Mouse (Mus musculus) MEL (cell line): ENCODE data around the gene B4galnt3. TPM values are rescaled to one million over a fixed set of nuclear protein-coding genes. Genes with fewer than 3 reads are reported as not detected.

Experiments
- DNase-seq: peaks from one replicate; pipeline ENCODE4 v3.0.0; 2011; ENCODE audit warnings: low read depth, low spot score
- H3K27ac ChIP-seq: 2 replicates; pipeline ENCODE4 v1.5.1; 2012; ENCODE audit warnings: low read depth, mild to moderate bottlenecking, control low read depth, low read length, moderate library complexity; ENCODE audit not compliant: control insufficient read depth
- H3K27me3 ChIP-seq, 2 experiments: fragments of 150-350 bp in 1 of 2; sonication (generic) in 1 of 2; 2 replicates each; pipeline ENCODE4 v1.6.1; 2012; ENCODE audit warnings: low read length in 2 of 2, mild to moderate bottlenecking in 2 of 2, improper control_type of control experiment in 1 of 2, moderate library complexity in 1 of 2; ENCODE audit not compliant: insufficient read depth in 2 of 2, control insufficient read depth in 1 of 2
- H3K36me3 ChIP-seq, 2 experiments: 2 replicates each; pipeline ENCODE4 v1.6.1; 2012 to 2014; ENCODE audit warnings: low read length in 2 of 2, improper control_type of control experiment in 1 of 2, inconsistent platforms in 1 of 2, mild to moderate bottlenecking in 1 of 2; ENCODE audit not compliant: insufficient read depth in 2 of 2, control insufficient read depth in 1 of 2
- H3K4me1 ChIP-seq, 2 experiments: fragments of 150-350 bp in 1 of 2; sonication (generic) in 1 of 2; 2 replicates each; pipeline ENCODE4 v1.6.1; 2012; ENCODE audit warnings: low read length in 2 of 2, improper control_type of control experiment in 1 of 2, mild to moderate bottlenecking in 1 of 2; ENCODE audit not compliant: insufficient read depth in 2 of 2, control insufficient read depth in 1 of 2
- H3K4me3 ChIP-seq, 2 experiments: fragments of 150-350 bp in 1 of 2; sonication (generic) in 1 of 2; 2 replicates each; pipeline ENCODE4 v1.5.1; 2012; ENCODE audit warnings: low read depth in 2 of 2, low read length in 2 of 2, mild to moderate bottlenecking in 2 of 2, moderate library complexity in 2 of 2, control low read depth in 1 of 2, improper control_type of control experiment in 1 of 2; ENCODE audit not compliant: control insufficient read depth in 1 of 2, insufficient read depth in 1 of 2
- H3K79me2 ChIP-seq: 2 replicates; pipeline ENCODE4 v1.6.1; 2012; ENCODE audit warnings: mild to moderate bottlenecking, low read length, moderate library complexity; ENCODE audit not compliant: control insufficient read depth, poor library complexity, insufficient read depth
- H3K9ac ChIP-seq: 2 replicates; pipeline ENCODE4 v1.6.1; 2012; ENCODE audit warnings: low read depth, mild to moderate bottlenecking, control low read depth, low read length, moderate library complexity; ENCODE audit not compliant: control insufficient read depth, poor library complexity, severe bottlenecking
- H3K9me3 ChIP-seq: fragments of 150-350 bp; sonication (generic); replicated peaks from 2 replicates; pipeline ENCODE4 v1.6.1; 2012; ENCODE audit warnings: mild to moderate bottlenecking, low read length, improper control_type of control experiment, moderate library complexity; ENCODE audit not compliant: insufficient read depth
- BHLHE40 ChIP-seq: IDR thresholded peaks from 2 replicates; pipeline ENCODE4 v1.6.1; 2012; ENCODE audit warnings: low read depth, mild to moderate bottlenecking, inconsistent platforms, low read length, improper control_type of control experiment, borderline replicate concordance
- CHD1 ChIP-seq: IDR thresholded peaks from 2 replicates; pipeline ENCODE4 v1.6.1; 2012; ENCODE audit warnings: low read depth, mild to moderate bottlenecking, inconsistent platforms, low read length, improper control_type of control experiment
- ELF1 ChIP-seq: IDR thresholded peaks from 2 replicates; pipeline ENCODE4 v1.6.1; 2014; ENCODE audit warnings: low read depth, mild to moderate bottlenecking, inconsistent platforms, low read length, improper control_type of control experiment, moderate library complexity
- ETS1 ChIP-seq: IDR thresholded peaks from 2 replicates; pipeline ENCODE4 v1.6.1; 2012; ENCODE audit warnings: low read depth, mild to moderate bottlenecking, inconsistent platforms, low read length, improper control_type of control experiment, moderate library complexity
- GABPA ChIP-seq: IDR thresholded peaks from 2 replicates; pipeline ENCODE4 v1.6.1; 2012; ENCODE audit warnings: low read depth, mild to moderate bottlenecking, inconsistent platforms, low read length, improper control_type of control experiment, moderate library complexity
- HCFC1 ChIP-seq: IDR thresholded peaks from 2 replicates; pipeline ENCODE4 v1.6.1; 2012; ENCODE audit warnings: low read depth, mild to moderate bottlenecking, inconsistent platforms, low read length, improper control_type of control experiment, moderate library complexity
- JUND ChIP-seq: IDR thresholded peaks from 2 replicates; pipeline ENCODE4 v1.6.1; 2011; ENCODE audit warnings: low read depth, mild to moderate bottlenecking, improper control_type of control experiment, low read length
- KAT2A ChIP-seq: conservative IDR thresholded peaks from 2 replicates; pipeline ENCODE4 v1.6.1; 2012; ENCODE audit warnings: low read depth, low read length, improper control_type of control experiment, inconsistent platforms
- MAFK ChIP-seq: IDR thresholded peaks from 2 replicates; pipeline ENCODE4 v1.6.1; 2011; ENCODE audit warnings: low read depth, mild to moderate bottlenecking, low read length, improper control_type of control experiment, borderline replicate concordance
- MAZ ChIP-seq: IDR thresholded peaks from 2 replicates; pipeline ENCODE4 v1.6.1; 2012; ENCODE audit warnings: low read depth, mild to moderate bottlenecking, inconsistent platforms, low read length, improper control_type of control experiment
- MXI1 ChIP-seq: IDR thresholded peaks from 2 replicates; pipeline ENCODE4 v1.6.1; 2011; ENCODE audit warnings: mild to moderate bottlenecking, low read depth, low read length, improper control_type of control experiment
- NELFE ChIP-seq: IDR thresholded peaks from 2 replicates; pipeline ENCODE4 v1.6.1; 2011; ENCODE audit warnings: low read depth, low read length, improper control_type of control experiment
- NRF1 ChIP-seq: IDR thresholded peaks from 2 replicates; pipeline ENCODE4 v1.6.1; 2014; ENCODE audit warnings: low read depth, mild to moderate bottlenecking, inconsistent platforms, low read length, improper control_type of control experiment, moderate library complexity; ENCODE audit not compliant: poor library complexity, insufficient read depth, severe bottlenecking
- POLR2AphosphoS2 ChIP-seq: IDR thresholded peaks from 2 replicates; pipeline ENCODE4 v1.6.1; 2011; ENCODE audit warnings: low read length, improper control_type of control experiment
- POLR2AphosphoS5 ChIP-seq: IDR thresholded peaks from 2 replicates; pipeline ENCODE4 v1.6.1; 2012; ENCODE audit warnings: low read depth, borderline replicate concordance, mild to moderate bottlenecking, inconsistent platforms, low read length, moderate library complexity, mixed read lengths
- SMC3 ChIP-seq: IDR thresholded peaks from 2 replicates; pipeline ENCODE4 v1.6.1; 2011; ENCODE audit warnings: low read depth, low read length, improper control_type of control experiment
- TBP ChIP-seq: IDR thresholded peaks from 2 replicates; pipeline ENCODE4 v1.8.0; 2011; ENCODE audit warnings: low read depth, low read length, improper control_type of control experiment
- TCF12 ChIP-seq: IDR thresholded peaks from 2 replicates; pipeline ENCODE4 v1.6.1; 2014; ENCODE audit warnings: low read depth, mild to moderate bottlenecking, inconsistent platforms, low read length, improper control_type of control experiment, moderate library complexity
- UBTF ChIP-seq: IDR thresholded peaks from 2 replicates; pipeline ENCODE4 v1.6.1; 2012; ENCODE audit warnings: low read depth, mild to moderate bottlenecking, inconsistent platforms, low read length, improper control_type of control experiment, moderate library complexity, borderline replicate concordance; ENCODE audit not compliant: insufficient read depth
- USF1 ChIP-seq: IDR thresholded peaks from 2 replicates; pipeline ENCODE4 v1.6.1; 2014; ENCODE audit warnings: low read depth, mild to moderate bottlenecking, inconsistent platforms, low read length, improper control_type of control experiment, moderate library complexity
- USF2 ChIP-seq, 2 experiments: IDR thresholded peaks; 2 replicates each; pipeline ENCODE4 v1.6.1; 2011 to 2012; ENCODE audit warnings: improper control_type of control experiment in 2 of 2, low read length in 2 of 2, borderline replicate concordance in 1 of 2, inconsistent platforms in 1 of 2, low read depth in 1 of 2, mild to moderate bottlenecking in 1 of 2; ENCODE audit not compliant: insufficient read depth in 1 of 2
- ZC3H11A ChIP-seq: IDR thresholded peaks from 2 replicates; pipeline ENCODE4 v1.6.1; 2012; ENCODE audit warnings: low read depth, mild to moderate bottlenecking, inconsistent platforms, low read length, improper control_type of control experiment
- ZKSCAN1 ChIP-seq: IDR thresholded peaks from 2 replicates; pipeline ENCODE4 v1.6.1; 2012; ENCODE audit warnings: low read depth, mild to moderate bottlenecking, inconsistent platforms, low read length, improper control_type of control experiment, moderate library complexity
- ZNF384 ChIP-seq: IDR thresholded peaks from 2 replicates; pipeline ENCODE4 v1.6.1; 2012; ENCODE audit warnings: low read depth, mild to moderate bottlenecking, inconsistent platforms, low read length, improper control_type of control experiment
- polyA plus RNA-seq, 2 experiments: library from polyadenylated mRNA; stranded (reverse) in 1 of 2; unstranded in 1 of 2; fragments of >175 nt in 1 of 2; fragments of >200 nt in 1 of 2; gene quantifications; 2 replicates each; pipeline versions ENCODE4 v1.2.1 to v1.2.4; 2012; ENCODE audit warnings: low replicate concordance in 2 of 2, low read depth in 1 of 2; ENCODE audit not compliant: insufficient read length in 2 of 2, insufficient read depth in 1 of 2, missing spikeins in 1 of 2
- total RNA-seq: library from RNA; depleted of rRNA; stranded (reverse); fragments of 300-350 nt; gene quantifications from 2 replicates; pipeline ENCODE4 v1.2.3, GENCODE M21; 2012

Gene B4galnt3
- total and polyA plus RNA-seq, 3 experiments: 1.3 to 1.5 TPM; not detected in 1

DNA sequence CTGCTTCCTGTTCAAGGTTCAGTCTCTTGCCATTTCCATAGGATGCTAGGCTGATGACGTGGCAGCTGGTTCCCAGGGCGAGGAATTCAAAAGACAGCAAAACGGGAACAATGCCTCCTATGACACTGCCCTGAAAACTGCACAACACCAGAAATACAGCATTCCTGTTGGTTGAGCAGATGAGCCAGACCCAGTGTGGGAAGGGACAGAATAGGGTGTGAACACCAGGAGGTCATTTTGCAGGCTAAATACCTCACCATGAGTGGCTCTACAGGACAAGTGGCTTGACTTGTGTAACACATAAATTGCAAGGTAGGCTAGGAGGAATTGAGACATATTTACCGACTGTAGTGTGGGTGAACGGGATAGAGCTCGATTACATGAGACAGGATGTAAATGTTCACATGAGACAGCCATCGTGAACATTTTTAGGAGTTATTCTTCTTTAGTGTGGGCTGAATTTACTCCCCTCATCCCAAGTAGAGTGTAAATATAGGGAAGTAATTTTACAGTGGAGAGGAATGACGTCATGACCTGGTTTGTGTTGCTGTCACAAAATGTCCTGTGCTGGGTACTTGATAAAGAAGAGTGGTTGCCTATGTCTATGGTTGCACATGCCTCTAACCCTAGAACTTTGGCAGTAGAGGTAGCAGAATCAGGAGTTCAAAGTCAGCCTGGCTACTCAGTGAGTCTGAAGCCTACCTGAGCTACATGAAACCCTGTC, 121.9 kb downstream of the B4galnt3 start:
- H3K27me3 ChIP-seq: peaks cover 0 to 3% of the 10 kb centered on the region in 2 experiments; a peak in 1 of 4 replicates
- no peak overlapping the region for H3K27ac ChIP-seq
- no peaks in the 10 kb centered on the region for H3K9me3 ChIP-seq
- TF ChIP-seq ELF1 (no peak), TBP (no peak), USF2 (IDR thresholded peaks at IDR 0.05; ENCODE audit: borderline replicate concordance in 1 of 2, insufficient read depth in 1 of 2, low read depth in 1 of 2, low read length in 2 of 2) (no peak), JUND (no peak), ZKSCAN1 (no peak), ETS1 (no peak), ZNF384 (no peak), CHD1 (no peak), USF1 (no peak), BHLHE40 (no peak), SMC3 (no peak), GABPA (no peak), HCFC1 (no peak), NELFE (no peak), MXI1 (no peak), ZC3H11A (no peak)
- no peaks in the 10 kb centered on the region for H3K79me2 ChIP-seq
- H3K36me3 ChIP-seq: peaks cover 0 to 4% of the 10 kb centered on the region in 2 experiments; a peak in 2 of 4 replicates
- H3K4me1 ChIP-seq: peaks cover 5 to 10% of the 10 kb centered on the region in 2 experiments
- H3K4me3 ChIP-seq: no peak overlapping the region
- no peak for DNase-seq
- no peak overlapping the region for H3K9ac ChIP-seq

GRCm38 (mm10) chr6:120167574-120167973, 126.8 kb downstream of the B4galnt3 start:
- Histone ChIP-seq H3K36me3 (no peaks in the 10 kb centered on the region; a peak in 1 of 4 replicates), H3K4me3 (no peak overlapping the region), H3K9ac (no peak overlapping the region), H3K27me3 (peaks cover 0 to 3% of the 10 kb centered on the region in 2 experiments; a peak in 2 of 4 replicates), H3K27ac (no peak overlapping the region), H3K79me2 (no peaks in the 10 kb centered on the region), H3K9me3 (no peaks in the 10 kb centered on the region), H3K4me1 (0 out of 4 replicates have a peak, but pooled peaks cover 0 to 1% of the 10 kb centered on the region in 2 experiments)
- no peak for DNase-seq
- TF ChIP-seq NRF1 (no peak), MAFK (no peak), POLR2AphosphoS5 (no peak), POLR2AphosphoS2 (no peak), MAZ (no peak), CHD1 (no peak), KAT2A (no peak), UBTF (no peak), USF1 (no peak), TCF12 (no peak), JUND (no peak), ELF1 (no peak)
- TF ChIP-seq, all 39 proteins: peak for 0
